Mouse (Mus musculus) C2C12 (cell line): ENCODE measurements around the gene Brd1. TPM values are rescaled to one million over a fixed set of nuclear protein-coding genes. Genes with fewer than 3 reads are reported as not detected.
A peak's percentile ranks its signal among the peaks of the same experiment; 100 is the strongest.

Source experiments
- H3K27me3 ChIP-seq: one replicate; pipeline ENCODE4 v1.6.1; 2011; ENCODE audit not compliant: control insufficient read depth, insufficient read depth, insufficient read length
- H3K36me3 ChIP-seq: one replicate; pipeline ENCODE4 v1.6.1; 2011; ENCODE audit not compliant: control insufficient read depth, insufficient read depth
- H3K4me3 ChIP-seq: one replicate; pipeline ENCODE4 v1.5.1; 2011; ENCODE audit warnings: mild to moderate bottlenecking, control low read depth; ENCODE audit not compliant: poor library complexity, insufficient read depth, severe bottlenecking
- H3K79me2 ChIP-seq: one replicate; pipeline ENCODE4 v1.6.1; 2011; ENCODE audit not compliant: control insufficient read depth, insufficient read depth
- H3K79me3 ChIP-seq: one replicate; pipeline ENCODE4 v1.6.1; 2011; ENCODE audit warnings: low read depth, control low read depth
- H3ac ChIP-seq: one replicate; pipeline ENCODE3; 2011; ENCODE audit warnings: low read depth; ENCODE audit not compliant: control insufficient read depth, insufficient read length
- CEBPB ChIP-seq: IDR thresholded peaks from one replicate; pipeline ENCODE4 v1.6.1; 2011; ENCODE audit warnings: low read depth, mild to moderate bottlenecking, control low read depth, moderate library complexity
- CTCF ChIP-seq: IDR thresholded peaks from one replicate; pipeline ENCODE4 v1.5.1; 2011; ENCODE audit not compliant: control insufficient read depth, insufficient read depth, insufficient read length
- FOSL1 ChIP-seq: IDR thresholded peaks from one replicate; pipeline ENCODE4 v1.8.0; 2011; ENCODE audit warnings: mild to moderate bottlenecking, low read length; ENCODE audit not compliant: poor library complexity, insufficient read depth, severe bottlenecking
- MAX ChIP-seq: IDR thresholded peaks from one replicate; pipeline ENCODE4 v1.6.1; 2011; ENCODE audit warnings: mild to moderate bottlenecking, control low read depth
- MYOD1 ChIP-seq: IDR thresholded peaks from one replicate; pipeline ENCODE4 v1.6.1; 2011; ENCODE audit warnings: low read depth; ENCODE audit not compliant: control insufficient read depth, insufficient read length
- MYOG ChIP-seq: IDR thresholded peaks from one replicate; pipeline ENCODE4 v1.6.1; 2011; ENCODE audit not compliant: control insufficient read depth, insufficient read length; ENCODE audit errors: extremely low read depth
- USF1 ChIP-seq: IDR thresholded peaks from one replicate; pipeline ENCODE4 v1.6.1; 2011; ENCODE audit warnings: low read depth, mild to moderate bottlenecking, control low read depth, moderate library complexity
- polyA plus RNA-seq: library from polyadenylated mRNA; unstranded; fragments of >200 nt; fragmentation: generic; extraction: Trizol; gene quantifications from one replicate; pipeline ENCODE4 v1.2.1, GENCODE M21; 2012; ENCODE audit warnings: missing spikeins

The Brd1 gene
- polyA plus RNA-seq, 1 experiment: 23.8 TPM

GRCm38 (mm10) chr15:88663041-88663440, 71.0 kb downstream of the Brd1 start:
- Histone ChIP-seq H3ac (no peak overlapping the region), H3K36me3 (no peaks in the 10 kb centered on the region), H3K79me3 (no peaks in the 10 kb centered on the region), H3K4me3 (no peak overlapping the region), H3K79me2 (no peaks in the 10 kb centered on the region), H3K27me3 (peaks cover 36% of the 10 kb centered on the region)
- TF ChIP-seq MAX (no peak), MYOG (no peak), CEBPB (no peak), CTCF (no peak), USF1 (no peak), FOSL1 (no peak), MYOD1 (no peak)

GRCm38 (mm10) chr15:88662111-88662850, 71.8 kb downstream of the Brd1 start:
- Histone ChIP-seq H3K79me3 (no peaks in the 10 kb centered on the region), H3K36me3 (no peaks in the 10 kb centered on the region), H3K27me3 (peaks cover 31% of the 10 kb centered on the region), H3K79me2 (no peaks in the 10 kb centered on the region), H3K4me3 (no peak overlapping the region), H3ac (no peak overlapping the region)
- no peak for TF ChIP-seq CEBPB
- no peak for TF ChIP-seq MAX
- TF ChIP-seq CTCF: peak; percentile 41

GRCm38 (mm10) chr15:88661654-88662053, 72.4 kb downstream of the Brd1 start:
- no peaks in the 10 kb centered on the region for H3K79me3 ChIP-seq
- no peak for TF ChIP-seq CTCF
- no peak for TF ChIP-seq MYOD1
- TF ChIP-seq FOSL1: no peak
- TF ChIP-seq MYOG: no peak
- no peak for TF ChIP-seq USF1
- TF ChIP-seq MAX: no peak
- TF ChIP-seq CEBPB: no peak
- H3K27me3 ChIP-seq: peaks cover 29% of the 10 kb centered on the region
- H3ac ChIP-seq: no peak overlapping the region
- H3K4me3 ChIP-seq: no peak overlapping the region
- no peaks in the 10 kb centered on the region for H3K36me3 ChIP-seq
- H3K79me2 ChIP-seq: no peaks in the 10 kb centered on the region

- Histone ChIP-seq H3K79me3 (no peaks in the 10 kb centered on the region), H3K4me3 (no peak overlapping the region), H3K36me3 (no peaks in the 10 kb centered on the region), H3K79me2 (no peaks in the 10 kb centered on the region), H3K27me3 (peaks cover 18% of the 10 kb centered on the region), H3ac (no peak overlapping the region)
- TF ChIP-seq CTCF (no peak), CEBPB (no peak), MYOG (no peak), MYOD1 (no peak), MAX (no peak), USF1 (no peak), FOSL1 (no peak)
Measured at GRCm38 (mm10) chr15:88652006-88652405, 82.0 kb downstream of the Brd1 start.

DNA sequence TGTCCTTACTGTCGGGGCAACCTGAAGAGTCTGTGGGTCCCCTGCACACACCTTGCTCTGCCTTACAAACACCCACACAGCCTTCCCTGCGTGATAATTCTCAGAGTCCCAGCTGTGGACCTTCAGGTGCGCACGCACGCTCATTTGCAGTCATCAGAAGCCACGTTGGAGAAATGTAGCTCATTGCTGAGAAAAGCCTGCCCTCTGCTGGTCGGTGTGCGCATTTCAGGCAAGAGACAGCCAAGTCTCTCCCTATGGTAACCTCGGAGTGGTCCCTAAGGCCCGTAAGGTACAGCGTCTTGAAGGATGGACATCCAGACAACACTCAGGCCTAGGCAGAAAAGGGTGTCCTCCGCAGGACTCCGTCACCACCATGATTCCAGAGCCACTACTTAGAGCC, 83.0 kb downstream of the Brd1 start:
- no peaks in the 10 kb centered on the region for H3K79me2 ChIP-seq

More for the DNA sequence above, 83.0 kb downstream of the Brd1 start:
- TF ChIP-seq MYOG (no peak), CTCF (peak; percentile 88)
- Histone ChIP-seq H3K27me3 (peaks cover 22% of the 10 kb centered on the region), H3K79me3 (no peaks in the 10 kb centered on the region), H3K36me3 (no peaks in the 10 kb centered on the region), H3ac (no peak overlapping the region), H3K4me3 (no peak overlapping the region)

Other genes with a start within 250 kb of the Brd1 start
- 0.51 TPM for gene Zdhhc25, start 133.9 kb downstream of the Brd1 start, polyA plus RNA-seq
- 9.6 TPM for gene Zbed4, start 17.4 kb upstream of the Brd1 start, polyA plus RNA-seq
- 14.2 TPM for gene Alg12, start 85.1 kb upstream of the Brd1 start, polyA plus RNA-seq
- 107 TPM for gene Creld2, start 85.4 kb upstream of the Brd1 start, polyA plus RNA-seq
- 68.3 TPM for gene Pim3, start 128.0 kb upstream of the Brd1 start, polyA plus RNA-seq
- gene Ttll8, start 220.2 kb upstream of the Brd1 start, polyA plus RNA-seq: not detected
- gene Mlc1, start 244.8 kb upstream of the Brd1 start, polyA plus RNA-seq: 0.02 TPM
- not detected for gene Mov10l1, start 248.7 kb upstream of the Brd1 start, polyA plus RNA-seq